Mouse (Mus musculus) T-cell, adult 2 months (primary cell): ENCODE data around the gene Clip3.
A peak's percentile ranks its signal among the peaks of the same experiment; 100 is the strongest.

ENCODE experiments used
- DNase-seq: peaks from one replicate; pipeline ENCODE4 v3.0.0; 2022; ENCODE audit warnings: low spot score

Gene Clip3

GRCm38 (mm10) chr7:30295103-30295502, 3.6 kb downstream of the Clip3 start:
- DNase-seq: no peak

- no peak for DNase-seq
Observed at GRCm38 (mm10) chr7:30296816-30297215, 5.3 kb downstream of the Clip3 start.

DNA sequence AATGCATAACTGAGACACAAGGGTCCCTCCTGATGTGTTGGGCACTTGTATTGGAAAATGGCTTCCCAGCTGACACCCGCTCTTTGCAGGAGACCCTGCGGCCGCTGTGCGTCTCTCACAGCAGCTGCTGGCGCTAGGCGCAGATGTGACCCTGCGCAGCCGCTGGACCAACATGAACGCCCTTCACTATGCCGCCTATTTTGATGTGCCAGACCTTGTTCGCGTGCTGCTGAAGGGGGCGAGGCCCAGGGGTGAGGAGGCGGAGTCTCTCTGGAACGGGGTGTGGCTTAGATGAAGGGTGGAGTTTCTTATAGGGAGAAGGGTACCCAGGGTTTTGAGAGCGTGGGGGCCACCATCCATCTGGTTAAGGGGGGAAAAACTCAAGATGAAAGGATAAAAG, 5.7 kb downstream of the Clip3 start:
- DNase-seq: no peak

DNA sequence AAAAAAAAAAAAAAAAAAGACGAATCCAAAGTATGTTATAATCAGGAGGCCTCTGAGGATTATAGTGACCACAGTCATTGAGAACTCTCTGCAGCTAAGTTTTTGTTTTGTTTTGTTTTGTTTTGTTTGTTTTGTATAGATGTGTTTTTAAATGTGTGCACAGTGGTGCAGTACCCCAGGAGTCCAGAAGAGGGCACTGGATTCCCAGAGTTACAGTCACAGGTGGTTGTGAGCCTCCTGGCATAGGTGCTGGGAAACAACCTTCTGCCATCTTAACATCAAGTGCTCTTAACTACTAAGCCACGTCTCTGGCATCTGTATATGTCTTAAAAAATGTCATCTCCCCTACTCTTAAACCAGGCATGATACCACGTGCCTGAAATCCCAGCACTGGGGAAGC, 9.4 kb downstream of the Clip3 start:
- DNase-seq: peak; percentile 38

DNA sequence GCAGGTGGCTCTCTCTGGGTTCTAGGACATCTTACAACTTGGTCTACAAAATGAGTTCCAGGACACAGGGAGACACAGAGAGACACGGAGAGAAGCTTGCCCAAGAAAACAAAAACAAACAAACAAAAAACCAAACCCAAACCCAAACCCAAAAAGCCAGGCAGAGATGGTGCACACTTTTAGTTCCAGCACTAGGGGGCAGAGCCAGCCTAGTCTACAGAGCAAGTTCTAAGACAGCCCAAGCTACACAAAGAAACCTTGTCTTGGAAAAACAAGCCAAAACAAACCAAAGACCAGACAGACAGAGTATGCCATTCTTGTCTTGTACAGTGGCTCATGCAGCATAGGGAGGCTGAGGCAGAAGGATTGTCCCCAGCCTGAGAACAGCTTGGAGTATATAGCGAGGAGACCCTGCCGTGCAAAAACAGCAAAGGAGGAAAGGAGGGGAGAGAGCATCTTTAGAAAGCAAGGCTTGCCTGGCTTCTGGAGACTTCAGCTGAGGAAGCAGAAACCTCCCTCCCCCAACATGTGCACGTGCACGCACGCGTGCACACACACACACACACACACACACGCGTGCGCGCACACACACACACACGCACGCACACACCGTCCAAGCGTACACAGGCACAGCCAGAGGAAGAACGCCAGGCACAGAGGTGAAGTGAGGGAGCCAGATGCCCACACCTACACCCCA, 14.7 kb downstream of the Clip3 start:
- DNase-seq: peak; percentile 20

DNA sequence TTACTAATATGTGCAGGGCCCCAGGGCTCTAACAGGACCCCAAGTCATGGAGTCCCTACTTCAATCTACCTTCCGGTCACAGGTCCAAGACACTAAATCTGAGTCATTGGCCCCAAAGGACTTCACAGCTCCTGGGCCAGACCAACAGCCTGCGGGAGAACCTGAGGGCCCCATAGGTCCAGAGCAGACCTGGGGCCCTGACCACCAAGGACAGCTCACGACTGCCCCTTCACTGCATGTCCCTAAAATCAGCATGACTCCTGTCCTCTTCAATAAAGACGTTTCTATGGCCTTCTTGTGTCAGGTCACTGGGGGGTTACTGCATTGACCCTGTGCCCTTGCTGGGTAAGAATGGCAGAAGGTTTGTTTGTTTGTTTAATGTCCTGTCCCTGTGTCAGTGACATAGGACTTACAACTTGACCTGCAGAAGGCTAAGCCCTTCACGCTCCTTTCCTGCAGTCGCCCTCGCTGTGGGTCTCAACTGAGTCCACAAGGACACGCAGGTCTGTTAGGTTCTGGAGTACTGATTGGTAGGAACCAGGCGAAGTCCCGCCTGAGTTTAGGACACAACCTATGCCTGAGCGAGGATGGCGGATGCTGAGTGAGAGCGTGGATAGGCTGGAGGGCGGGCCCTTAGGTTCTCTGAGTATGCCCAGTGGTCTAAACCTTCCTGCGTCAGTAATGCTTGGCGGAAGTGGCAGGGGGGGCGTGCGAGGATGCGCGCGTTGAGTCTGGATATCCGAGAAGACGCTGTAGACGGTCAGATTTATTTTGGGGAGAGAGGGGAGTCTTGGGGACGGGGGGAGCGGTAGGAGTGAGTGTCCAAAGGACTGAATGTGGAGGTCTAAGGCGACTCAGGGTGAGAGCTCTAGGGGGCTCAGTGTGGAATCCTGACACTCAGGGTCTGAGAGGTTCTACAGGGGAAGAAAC, 16.8 kb downstream of the Clip3 start, which contains the start of gene Alkbh6:
Gene Alkbh6 (plus strand): TSS at position 642 of the 930 bp plus-strand sequence.
- peak; percentile 96 for DNase-seq

- DNase-seq: no peak
Observed at GRCm38 (mm10) chr7:30309395-30310129, 18.0 kb downstream of the Clip3 start.

DNA sequence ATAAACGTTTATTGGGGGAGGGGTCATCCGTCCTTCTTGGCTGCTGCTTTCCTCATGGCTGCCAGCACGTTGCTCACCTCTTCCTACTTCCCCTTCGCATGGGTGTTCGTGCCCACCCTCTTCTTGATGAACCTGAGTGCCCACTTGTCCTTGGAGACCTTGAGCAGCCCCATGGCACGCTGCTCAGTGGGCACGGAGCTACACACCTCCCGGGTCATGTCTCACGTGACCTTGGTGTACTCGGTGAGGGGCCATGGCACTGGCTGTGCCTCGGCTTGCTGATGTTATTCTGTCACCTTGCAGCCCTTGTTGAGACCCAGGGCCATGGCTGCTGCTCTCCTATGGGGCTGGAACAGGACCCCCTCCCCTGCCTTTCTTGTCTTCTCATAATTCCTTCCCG, 18.6 kb downstream of the Clip3 start:
- no peak for DNase-seq

- no peak for DNase-seq
Observed at GRCm38 (mm10) chr7:30313666-30314320, 22.3 kb downstream of the Clip3 start.

GRCm38 (mm10) chr7:30314721-30315155, 23.2 kb downstream of the Clip3 start, which contains the start of gene Syne4:
Gene Syne4, plus strand, starts transcription at chr7:30314807.
- DNase-seq: no peak

DNA sequence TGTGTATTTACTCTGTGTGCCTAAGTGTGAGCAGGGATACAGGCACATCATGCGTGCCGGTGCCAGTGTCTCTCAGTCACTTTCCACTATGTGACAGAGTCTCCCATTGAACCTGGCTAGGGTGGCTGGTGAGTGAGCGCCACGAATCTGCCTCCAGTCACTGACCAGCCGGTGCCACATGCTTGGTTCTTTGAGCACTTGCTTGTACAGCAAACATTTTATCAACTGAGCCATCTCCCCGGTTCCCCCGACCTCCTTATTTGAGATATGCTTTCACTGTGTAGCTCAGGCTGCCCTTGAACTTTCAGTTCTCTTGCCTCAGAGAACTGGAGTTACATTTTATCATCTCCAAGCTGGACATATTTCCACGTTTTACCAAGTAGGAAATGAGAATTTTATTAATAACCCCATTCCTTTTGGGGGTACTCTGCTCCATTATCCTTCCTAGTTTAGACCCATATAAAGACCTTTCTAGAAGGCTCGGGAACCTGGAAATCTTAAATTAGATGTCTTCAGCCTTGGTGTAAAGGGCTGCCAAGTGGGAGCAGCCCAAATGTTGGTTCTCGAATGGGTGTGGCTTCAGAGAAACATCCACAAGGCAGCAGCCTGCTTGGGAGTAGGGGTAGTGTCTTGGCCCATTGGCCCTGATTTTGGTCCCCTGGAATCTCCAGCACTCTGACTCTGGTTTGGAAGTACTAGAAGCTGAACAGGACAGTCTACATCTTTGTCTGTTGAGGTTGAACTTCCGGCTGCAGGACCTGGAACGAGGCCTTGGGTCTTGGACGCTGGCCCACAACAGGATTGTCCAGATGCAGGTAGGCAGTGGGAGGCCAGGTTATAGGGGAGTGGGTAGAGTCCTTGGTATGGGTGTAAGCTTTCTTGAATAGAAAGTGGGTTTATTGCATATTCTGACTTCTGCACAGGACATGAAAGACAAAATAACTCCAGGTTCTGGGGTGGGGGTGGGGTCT, 24.3 kb downstream of the Clip3 start:
- DNase-seq: no peak

DNA sequence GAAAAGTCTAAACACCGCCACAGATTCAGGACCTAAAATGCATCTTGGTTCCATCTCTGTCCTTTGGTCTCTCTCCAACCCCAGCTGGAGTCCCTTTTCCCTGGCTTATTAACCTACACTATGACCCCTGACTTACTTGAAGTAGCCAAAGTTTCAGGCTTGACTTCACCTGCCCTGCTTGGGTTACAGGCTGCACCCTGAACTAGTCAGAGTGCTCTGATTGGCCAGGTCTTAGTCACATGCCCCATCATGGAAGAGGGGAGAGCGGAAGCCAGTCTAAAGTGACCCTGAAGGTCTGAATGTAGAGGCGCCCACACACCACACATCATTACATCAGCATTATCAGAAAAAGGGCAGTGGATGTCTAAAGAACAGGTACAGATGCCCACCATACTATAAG, 26.6 kb downstream of the Clip3 start:
- no peak for DNase-seq

GRCm38 (mm10) chr7:30320946-30321345, 29.4 kb downstream of the Clip3 start:
- DNase-seq: no peak

- peak; percentile 87 for DNase-seq
Observed at GRCm38 (mm10) chr7:30321539-30322284, 30.2 kb downstream of the Clip3 start, which contains the start of gene E130208F15Rik. Gene E130208F15Rik, plus strand, starts transcription at chr7:30321740.

GRCm38 (mm10) chr7:30322285-30322667, 30.7 kb downstream of the Clip3 start:
- peak; percentile 96 for DNase-seq

- DNase-seq: peak; percentile 61
Observed at GRCm38 (mm10) chr7:30322865-30323264, 31.3 kb downstream of the Clip3 start.

DNA sequence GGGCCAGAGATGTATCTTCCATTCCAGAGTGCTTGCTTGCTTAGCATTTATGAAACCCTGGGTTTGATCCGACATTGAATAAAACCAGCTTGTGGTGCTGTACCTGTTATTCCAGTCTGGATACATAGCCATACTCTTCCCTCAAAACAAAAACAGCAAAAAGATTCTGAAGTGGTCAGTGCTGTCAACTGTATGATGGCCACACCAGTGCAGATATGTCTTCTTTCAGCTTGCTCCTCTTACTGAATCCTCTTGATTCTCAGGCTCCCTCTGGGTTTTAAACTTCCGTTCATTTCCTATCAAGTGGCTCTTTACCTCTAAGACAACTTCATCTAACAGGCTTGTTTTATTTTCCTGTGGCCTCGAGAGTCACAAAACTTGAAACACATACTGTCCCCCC, 32.3 kb downstream of the Clip3 start, which contains the start of gene Sdhaf1:
Gene Sdhaf1 (minus strand): TSS at position 101 of the 400 bp plus-strand sequence.
- DNase-seq: no peak

DNA sequence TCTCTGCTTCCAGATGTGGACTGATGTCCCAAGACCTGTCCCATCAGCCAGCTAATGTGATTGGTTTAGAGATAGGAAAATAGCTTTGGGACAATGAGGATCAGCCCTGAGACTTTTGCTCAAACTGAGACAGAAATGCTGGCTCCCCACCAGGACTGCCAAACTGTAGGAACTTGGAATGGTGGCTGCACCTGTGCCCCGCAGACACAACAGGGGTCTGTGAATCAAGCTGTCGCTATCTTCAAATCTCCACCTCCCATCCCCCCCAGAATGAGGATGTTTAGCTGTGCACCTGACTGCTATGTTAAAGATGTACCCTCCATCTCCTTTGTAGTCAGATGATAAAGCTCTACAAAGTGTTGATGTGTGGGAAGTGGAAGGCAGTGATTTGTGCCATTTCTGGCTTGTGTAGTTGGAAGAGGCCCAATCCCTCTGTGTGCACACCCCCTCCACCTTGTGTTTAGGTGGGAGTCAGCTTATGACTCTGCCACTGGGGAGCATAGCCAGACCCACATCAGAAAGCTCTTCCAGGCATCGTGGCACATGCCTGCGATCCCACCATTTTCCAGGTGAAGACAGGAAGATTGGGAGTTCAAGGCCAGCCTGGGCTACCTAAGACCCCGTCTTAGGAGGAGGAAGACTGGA, 32.9 kb downstream of the Clip3 start:
- no peak for DNase-seq

DNA sequence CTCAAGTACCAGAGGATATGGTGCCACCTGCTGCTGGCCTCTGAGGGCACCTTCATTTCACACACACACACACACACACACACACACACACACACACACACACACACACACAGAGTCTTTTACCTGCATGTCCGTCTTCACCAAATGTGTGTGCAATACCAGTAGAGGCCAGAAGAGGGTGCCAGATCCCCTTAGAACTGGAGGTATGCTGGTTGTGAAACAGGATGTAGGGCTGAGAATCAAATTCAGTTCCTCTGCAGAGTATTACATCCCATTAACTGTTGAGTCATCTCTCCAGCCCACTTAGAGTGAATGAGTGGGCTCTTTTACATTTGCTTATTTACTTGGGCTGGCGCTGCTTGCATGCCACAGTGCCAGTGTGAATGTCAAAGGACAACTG, 33.8 kb downstream of the Clip3 start:
- DNase-seq: peak; percentile 76
